Mouse (Mus musculus) inflammation-experienced regulatory T-cells (primary cell): Measurements from ENCODE around the gene Dus1l. TPM values are rescaled to one million over a fixed set of nuclear protein-coding genes. Genes with fewer than 3 reads are reported as not detected.

Experiments used
- polyA plus RNA-seq, 2 experiments: library from polyadenylated mRNA; unstranded; fragments of 100-300 nt; shearing (Covaris generic); gene quantifications; one replicate each; pipeline ENCODE4 v1.2.1; 2017

The Dus1l gene
- 10 to 100 TPM; 76.1 to 76.4 TPM for polyA plus RNA-seq

GRCm38 (mm10) chr11:120795756-120796613 is at the start of gene Dus1l:
Gene Dus1l (minus strand): TSS chr11:120796403.

GRCm38 (mm10) chr11:120823956-120824786 is 28.0 kb upstream of the Dus1l start, which contains the start of gene Fasn:
Gene Fasn (minus strand): TSS chr11:120824547.

GRCm38 (mm10) chr11:120784064-120784791 is 12.0 kb downstream of the Dus1l start, which contains the start of the genes Rfng and Gps1:
Gene Rfng (minus strand): TSS chr11:120784207.
Gene Gps1 (plus strand): TSS chr11:120784272.

GRCm38 (mm10) chr11:120762672-120763041 is 33.5 kb downstream of the Dus1l start, which contains the start of gene Hmga1b:
Gene Hmga1b (plus strand): TSS chr11:120762794.

Other genes with a start within 250 kb of the Dus1l start
- gene Mcrip1, start 246.7 kb downstream of the Dus1l start, polyA plus RNA-seq = 100 to 1,000 TPM; 111 to 150 TPM
- 1 to 10 TPM in 1 of 2 experiments, under 1 TPM in 1; 0.63 to 1.8 TPM for gene Ppp1r27, start 245.3 kb downstream of the Dus1l start, polyA plus RNA-seq
- 100 to 1,000 TPM; 247 to 254 TPM for gene P4hb, start 223.2 kb downstream of the Dus1l start, polyA plus RNA-seq
- gene Arhgdia, start 214.8 kb downstream of the Dus1l start, polyA plus RNA-seq = 100 to 1,000 TPM; 707 to 884 TPM
- gene Alyref, start 198.0 kb downstream of the Dus1l start, polyA plus RNA-seq = 100 to 1,000 TPM; 253 to 299 TPM
- gene Anapc11, start 198.0 kb downstream of the Dus1l start, polyA plus RNA-seq = 100 to 1,000 TPM; 116 to 144 TPM
- 1 to 10 TPM in 1 of 2 experiments, not detected in 1; 1.0 TPM for gene Npb, start 187.9 kb downstream of the Dus1l start, polyA plus RNA-seq
- gene Pcyt2, start 178.5 kb downstream of the Dus1l start, polyA plus RNA-seq = 100 to 1,000 TPM; 142 to 194 TPM
- gene Sirt7, start 171.2 kb downstream of the Dus1l start, polyA plus RNA-seq = 100 to 1,000 TPM; 275 to 320 TPM
- 10 to 100 TPM; 22.8 to 25.0 TPM for gene Mafg, start 162.8 kb downstream of the Dus1l start, polyA plus RNA-seq
- gene Pycr1, start 152.6 kb downstream of the Dus1l start, polyA plus RNA-seq = 1 to 10 TPM in 1 of 2 experiments, under 1 TPM in 1; 0.43 to 3.8 TPM
- under 1 TPM; 0.38 to 0.75 TPM for gene Myadml2, start 148.2 kb downstream of the Dus1l start, polyA plus RNA-seq
- gene Notum, start 135.2 kb downstream of the Dus1l start, polyA plus RNA-seq = under 1 TPM; 0.11 to 0.97 TPM
- 100 to 1,000 TPM; 142 to 153 TPM for gene Aspscr1, start 123.4 kb downstream of the Dus1l start, polyA plus RNA-seq
- 100 to 1,000 TPM; 111 to 157 TPM for gene Cenpx, start 82.7 kb downstream of the Dus1l start, polyA plus RNA-seq
- 10 to 100 TPM; 64.1 to 74.7 TPM for gene Lrrc45, start 82.5 kb downstream of the Dus1l start, polyA plus RNA-seq
- gene Rac3, start 74.9 kb downstream of the Dus1l start, polyA plus RNA-seq = 1 to 10 TPM in 1 of 2 experiments, under 1 TPM in 1; 0.87 to 1.8 TPM
- gene Dcxr, start 69.1 kb downstream of the Dus1l start, polyA plus RNA-seq = 10 to 100 TPM in 1 of 2 experiments, 1 to 10 TPM in 1; 7.4 to 23.4 TPM
- not detected for gene Cbr2, start 64.3 kb downstream of the Dus1l start, polyA plus RNA-seq
- gene Hmga1b, start 33.6 kb downstream of the Dus1l start, polyA plus RNA-seq = 10 to 100 TPM; 27.2 to 28.0 TPM
- gene Rfng, start 12.2 kb downstream of the Dus1l start, polyA plus RNA-seq = 10 to 100 TPM; 34.6 to 49.4 TPM
- 100 to 1,000 TPM; 160 to 176 TPM for gene Gps1, start 12.1 kb downstream of the Dus1l start, polyA plus RNA-seq
- 10 to 100 TPM; 43.4 to 45.6 TPM for gene Fasn, start 28.1 kb upstream of the Dus1l start, polyA plus RNA-seq
- gene Ccdc57, start 136.5 kb upstream of the Dus1l start, polyA plus RNA-seq = 1 to 10 TPM in 1 of 2 experiments, under 1 TPM in 1; 0.48 to 1.1 TPM
- 1 to 10 TPM; 4.9 to 9.9 TPM for gene Slc16a3, start 152.1 kb upstream of the Dus1l start, polyA plus RNA-seq
- gene Csnk1d, start 194.9 kb upstream of the Dus1l start, polyA plus RNA-seq = 100 to 1,000 TPM; 149 TPM
- 10 to 100 TPM; 74.6 to 85.2 TPM for gene Cd7, start 243.0 kb upstream of the Dus1l start, polyA plus RNA-seq